Mouse (Mus musculus) bone marrow macrophage, adult 2 months (primary cell): ENCODE data around the gene Dmpk.

ENCODE experiments used
- CTCF ChIP-seq: IDR thresholded peaks from 2 replicates; pipeline ENCODE4 v1.5.1; 2012; ENCODE audit warnings: low read depth, mild to moderate bottlenecking, low read length, moderate library complexity
- POLR2A ChIP-seq: IDR thresholded peaks from 2 replicates; pipeline ENCODE4 v1.6.1; 2012; ENCODE audit warnings: mild to moderate bottlenecking, low read depth, low read length, borderline replicate concordance

DNA sequence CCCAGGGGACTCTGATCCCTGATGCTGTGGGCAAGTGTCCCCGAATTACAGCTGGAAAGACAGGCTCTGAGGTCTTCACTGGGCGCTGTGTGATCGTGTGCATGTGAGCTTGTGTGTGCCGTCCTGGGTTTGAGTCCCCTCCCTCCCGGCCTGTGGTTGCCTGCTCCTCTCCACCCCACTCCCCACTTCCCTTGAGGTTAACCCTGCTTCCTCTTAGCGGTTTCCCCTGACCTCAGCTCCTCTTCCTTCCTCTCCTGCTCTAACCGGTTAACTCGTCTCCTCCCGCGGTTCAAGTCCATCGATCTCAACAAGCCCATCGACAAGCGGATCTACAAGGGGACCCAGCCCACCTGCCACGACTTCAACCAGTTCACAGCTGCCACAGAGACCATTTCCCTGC, 5.9 kb upstream of the Dmpk start:
- TF ChIP-seq CTCF (no peak), POLR2A (no peak)
